Mouse (Mus musculus): ENCODE data around the gene Card10.

Gene Card10

DNA sequence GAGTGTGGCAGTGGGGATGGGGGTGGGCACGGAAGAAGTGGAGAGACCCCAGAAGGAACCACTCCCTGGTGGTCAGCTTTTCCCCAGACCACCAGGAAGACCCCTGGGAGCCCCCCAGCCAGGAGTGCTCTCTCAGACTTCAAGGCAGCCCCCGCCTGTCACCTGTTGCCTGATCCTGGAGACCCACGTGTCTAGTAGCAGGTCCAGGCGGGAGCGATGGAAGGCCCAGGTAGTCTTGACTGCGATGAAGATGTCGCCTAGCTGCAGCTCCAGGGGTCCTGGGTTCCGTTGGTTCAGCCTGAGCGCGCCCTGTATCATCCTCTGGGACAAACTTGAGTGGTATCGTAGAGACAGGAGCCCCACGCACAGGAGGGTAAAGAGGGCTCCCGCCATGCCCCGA, 30.0 kb downstream of the Card10 start:
- DNase-seq (ENCODE audit: low spot score), result no peak

DNA sequence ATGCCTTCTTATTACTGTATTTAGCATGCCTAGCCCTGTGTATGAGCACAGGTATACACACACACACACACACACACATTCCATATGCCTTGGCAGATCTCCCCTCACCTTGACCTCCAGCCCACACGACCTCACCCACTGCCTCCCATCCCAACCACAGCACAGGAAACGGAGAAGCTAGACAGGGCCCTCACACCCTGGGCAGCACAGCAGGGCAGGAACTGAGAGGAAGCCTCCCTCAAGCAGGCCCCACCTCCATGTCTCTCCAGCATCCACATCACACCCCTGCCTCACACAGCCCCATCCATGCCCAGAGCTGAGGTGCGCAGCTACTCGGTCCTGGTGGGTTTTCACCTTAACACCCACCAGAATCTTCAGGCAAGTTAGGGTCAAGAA, 30.5 kb downstream of the Card10 start:
- DNase-seq (ENCODE audit: low spot score), result no peak

DNA sequence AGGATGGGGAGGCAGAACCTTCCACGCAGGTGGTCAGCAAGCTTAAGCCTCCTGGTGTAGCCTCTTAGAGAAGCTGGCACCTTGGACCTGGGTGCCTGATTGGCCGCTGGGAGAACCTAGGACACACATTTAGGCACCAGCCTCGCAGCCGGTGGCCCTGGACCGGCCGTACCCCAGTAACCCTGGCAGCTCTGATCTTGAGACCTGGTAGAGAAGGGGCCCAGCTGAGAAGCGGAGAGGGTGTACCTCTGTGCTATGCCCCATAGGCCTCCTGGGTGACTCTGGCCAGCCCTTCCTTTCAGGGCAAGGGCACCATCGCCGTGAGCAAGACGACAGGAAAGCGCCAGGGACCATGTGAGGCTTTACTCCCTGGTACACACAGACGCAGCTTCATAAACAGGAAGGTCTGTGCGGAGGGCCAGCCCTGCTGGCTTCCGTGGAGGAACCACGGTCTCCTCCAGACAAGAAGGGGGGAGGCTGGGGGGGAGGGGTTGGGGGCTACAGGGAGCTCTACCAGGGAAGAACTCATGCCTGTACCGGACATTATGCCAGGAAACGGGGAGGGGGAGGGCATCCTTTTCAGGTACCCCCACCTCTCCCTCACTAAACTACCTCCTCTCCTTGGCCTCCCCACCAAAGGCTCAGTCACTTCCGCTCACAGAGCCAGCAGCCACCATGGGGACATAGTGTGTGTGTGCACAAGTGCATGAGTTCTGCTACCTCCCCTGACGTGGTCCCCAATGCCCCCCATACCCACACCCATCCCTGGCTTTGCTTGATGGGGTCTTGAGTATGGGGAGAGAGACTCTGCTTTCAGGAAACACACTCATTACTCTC, 31.1 kb downstream of the Card10 start:
- DNase-seq (ENCODE audit: low spot score), result no peak

DNA sequence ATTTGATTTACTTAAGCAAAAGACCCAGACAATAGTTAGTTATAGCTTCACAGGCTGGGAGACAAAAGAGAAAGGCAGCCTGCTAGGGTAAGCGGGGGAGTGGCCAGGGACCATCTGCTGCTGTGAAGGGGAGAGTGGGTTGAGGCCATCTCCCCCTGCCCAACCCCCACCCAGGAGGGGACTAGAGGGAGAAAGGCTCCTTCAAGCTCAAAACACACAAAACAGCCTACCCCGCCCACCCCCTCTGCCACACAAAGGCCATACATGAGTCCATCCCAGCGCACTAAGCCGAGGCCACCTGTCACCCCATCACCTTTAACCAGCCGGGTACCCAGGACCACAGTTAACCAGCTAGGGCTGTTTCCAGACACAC, 31.9 kb downstream of the Card10 start:
- no peak for DNase-seq (ENCODE audit: low spot score)

DNA sequence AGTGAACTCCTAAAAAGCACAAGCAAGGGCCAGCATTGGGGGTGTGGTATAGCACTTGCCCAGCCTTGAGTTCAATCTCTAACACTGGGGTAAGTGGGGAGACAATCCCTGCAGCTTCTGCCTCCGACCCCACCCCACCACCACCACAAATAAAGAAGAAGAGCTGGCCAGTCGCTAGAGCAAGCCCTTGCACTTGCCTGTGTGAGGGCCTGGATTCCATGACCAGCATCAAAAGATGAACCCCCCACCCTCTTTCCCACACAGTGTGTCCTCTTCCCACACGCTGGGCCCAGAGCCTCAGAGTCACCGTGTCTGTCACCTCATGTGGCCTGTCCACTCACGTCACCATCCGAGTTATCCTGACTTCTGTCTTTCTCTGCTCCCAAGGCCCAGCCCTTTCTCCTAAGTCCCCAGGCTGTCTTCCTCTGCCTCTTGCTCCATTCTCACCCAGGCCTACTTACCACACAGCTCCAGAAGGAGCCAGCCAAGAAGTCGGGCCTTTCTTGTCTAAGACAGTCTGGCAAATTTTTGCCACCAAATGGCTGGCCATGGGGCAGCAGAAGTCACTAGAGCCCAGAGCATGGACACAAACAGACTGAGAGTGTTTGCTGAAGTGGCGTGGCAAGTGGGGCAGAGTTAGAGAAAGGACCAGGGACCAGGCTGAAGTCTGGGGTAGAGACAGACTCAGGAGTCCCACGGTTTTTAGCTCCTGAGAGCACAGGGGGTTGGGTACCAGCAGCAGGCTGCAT, 32.4 kb downstream of the Card10 start:
- no peak for DNase-seq (ENCODE audit: low spot score)

DNA sequence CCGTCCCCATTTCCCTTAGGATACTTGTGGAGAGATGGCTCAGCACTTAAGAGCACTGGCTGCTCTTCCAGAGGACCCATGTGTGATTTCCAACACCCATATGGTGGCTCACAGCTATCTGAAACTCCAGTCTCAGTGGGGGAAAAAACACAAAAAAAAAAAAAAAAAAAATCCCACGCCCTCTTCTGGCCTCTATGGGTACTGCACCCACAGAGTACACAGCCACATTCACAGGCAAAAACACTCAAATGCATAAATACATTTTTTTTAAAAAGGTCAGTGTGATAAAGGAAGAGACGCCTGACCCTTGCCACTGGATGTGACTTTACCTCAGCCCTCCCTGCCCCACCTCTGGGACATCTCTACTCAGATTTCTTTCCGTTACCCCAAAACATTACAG, 33.8 kb downstream of the Card10 start:
- no peak for DNase-seq (ENCODE audit: low spot score)

DNA sequence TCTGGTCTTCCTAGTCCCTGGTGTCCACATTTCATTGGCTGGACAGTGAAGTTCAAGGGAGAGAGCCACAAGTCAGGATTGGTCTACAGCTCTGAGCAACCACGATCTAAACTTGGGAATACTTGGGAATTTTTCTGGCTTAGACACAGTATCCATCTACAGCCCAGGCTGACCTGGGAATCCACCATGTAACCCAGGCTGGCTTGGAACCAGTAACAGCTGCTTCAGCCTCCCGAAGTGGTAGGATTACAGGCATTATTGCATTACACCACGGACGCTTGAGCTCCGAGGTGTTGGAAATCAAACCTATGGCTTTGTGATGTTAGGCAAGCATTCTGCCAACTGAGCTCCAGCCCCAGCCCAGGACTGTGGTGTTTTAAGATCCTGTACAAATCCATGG, 39.1 kb downstream of the Card10 start:
- no peak for DNase-seq (ENCODE audit: low spot score)

DNA sequence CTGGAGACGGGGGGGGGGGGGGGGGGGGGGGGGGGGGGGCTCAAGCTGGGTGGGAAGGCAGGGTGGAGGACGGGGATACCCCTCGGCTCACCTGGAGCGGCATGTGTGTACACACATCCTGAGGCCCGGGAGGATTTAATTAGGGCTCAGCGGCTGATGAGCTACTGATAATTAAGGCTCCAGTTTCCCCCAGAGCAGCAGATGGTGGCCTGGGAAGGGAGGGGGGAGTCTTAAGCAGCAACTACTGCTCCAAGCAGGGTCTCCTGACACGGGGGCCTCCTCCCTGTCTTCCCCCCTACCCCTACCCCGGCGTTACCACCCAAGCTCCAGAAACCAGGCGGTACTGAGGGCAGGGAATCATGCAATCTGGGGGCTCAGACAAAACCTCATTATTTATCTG, 39.6 kb downstream of the Card10 start:
- no peak for DNase-seq (ENCODE audit: low spot score)

DNA sequence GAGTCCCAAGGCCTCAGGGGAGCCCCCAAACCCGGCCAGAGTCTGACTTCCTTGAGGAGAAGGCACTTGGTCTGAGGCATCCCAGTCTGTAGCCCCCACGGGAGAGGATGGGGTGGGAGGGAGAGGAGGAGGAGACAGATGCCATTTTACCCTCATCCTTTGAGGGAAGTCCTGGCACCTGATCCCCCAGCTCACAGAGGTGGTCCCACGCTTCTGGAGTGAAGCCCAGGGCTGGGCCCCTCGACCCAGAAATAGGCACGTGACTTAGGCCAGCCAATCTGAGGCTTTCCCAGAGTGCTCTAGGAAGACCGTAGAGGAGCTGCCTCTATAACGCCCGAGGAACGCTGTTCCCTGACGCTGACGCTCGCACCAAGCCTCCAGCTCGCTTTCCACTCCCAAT, 41.7 kb downstream of the Card10 start:
- DNase-seq (ENCODE audit: low spot score), result no peak

DNA sequence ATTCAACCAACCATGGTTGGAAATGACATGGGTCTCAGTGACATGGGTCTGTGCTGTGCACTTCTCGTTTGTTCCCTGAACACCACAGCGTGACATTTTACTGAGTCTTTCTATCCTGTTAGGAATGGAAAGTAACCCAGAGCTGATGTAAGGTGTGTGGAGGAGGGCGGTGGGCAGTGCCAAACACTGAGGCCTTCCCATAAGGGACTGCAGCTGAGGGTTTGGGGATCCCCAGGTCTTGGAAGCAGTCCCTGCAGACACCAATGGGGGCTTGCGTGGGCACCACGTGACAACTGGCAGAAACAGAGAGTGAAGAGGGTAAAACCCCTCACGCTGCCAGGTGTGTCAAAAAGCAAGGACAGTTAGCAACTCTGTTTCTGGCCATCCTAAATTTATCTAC, 44.7 kb downstream of the Card10 start:
- DNase-seq (ENCODE audit: low spot score), result no peak

DNA sequence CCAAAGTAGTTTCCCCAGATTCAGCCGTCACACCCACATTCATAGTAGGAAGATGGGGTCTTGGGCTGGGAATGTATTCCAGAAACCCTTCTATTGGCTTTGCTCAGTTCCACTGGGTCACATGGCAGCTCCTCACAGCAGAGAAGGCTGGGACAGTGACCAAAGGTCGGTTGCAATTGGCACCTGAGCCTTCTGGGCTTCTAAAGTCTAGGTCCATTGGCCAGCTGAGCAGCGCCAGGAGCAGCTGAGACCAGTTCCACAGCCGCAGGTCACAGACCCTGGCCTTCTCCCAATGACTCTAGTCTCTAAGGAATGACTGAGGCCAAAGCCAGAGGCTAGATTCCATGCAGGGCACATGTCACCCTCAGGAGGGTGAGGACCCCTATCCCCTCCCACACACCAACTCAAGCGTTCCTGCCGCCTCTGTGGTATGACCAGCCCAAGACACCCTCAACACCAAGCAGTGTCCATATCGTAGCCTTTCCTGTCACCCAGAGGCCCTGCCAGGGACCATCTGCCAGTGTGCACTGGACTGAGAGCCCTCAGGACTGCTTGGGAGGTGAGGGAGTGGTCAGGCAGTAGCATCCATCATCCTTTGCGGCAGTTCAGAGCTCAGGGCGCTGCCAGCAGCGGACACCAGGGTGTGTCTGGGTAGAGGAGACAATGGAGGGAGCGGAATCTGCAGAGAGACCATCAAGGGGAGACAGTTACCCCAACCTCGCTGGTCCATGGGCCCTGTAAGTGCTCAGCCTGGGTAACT, 46.7 kb downstream of the Card10 start:
- no peak for DNase-seq (ENCODE audit: low spot score)

DNA sequence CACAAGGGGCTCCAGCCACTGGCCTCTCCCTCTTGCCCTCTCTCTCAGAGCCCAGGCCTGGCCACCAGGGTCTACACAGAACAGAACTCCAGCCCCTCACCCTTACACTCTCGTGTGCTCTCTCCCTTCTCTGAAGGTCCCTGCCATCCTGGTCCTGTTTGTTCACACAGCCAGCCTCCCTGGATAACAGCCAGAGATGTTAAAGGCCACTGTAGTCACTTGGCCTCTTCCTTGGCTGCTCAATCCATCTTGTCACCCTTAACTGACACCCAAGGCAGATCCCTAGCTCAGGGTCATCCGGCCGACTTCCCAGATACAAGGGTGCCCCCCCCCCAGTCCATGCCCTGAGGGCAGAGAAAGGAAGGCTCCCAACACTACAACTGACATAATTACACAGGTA, 47.6 kb downstream of the Card10 start:
- no peak for DNase-seq (ENCODE audit: low spot score)

DNA sequence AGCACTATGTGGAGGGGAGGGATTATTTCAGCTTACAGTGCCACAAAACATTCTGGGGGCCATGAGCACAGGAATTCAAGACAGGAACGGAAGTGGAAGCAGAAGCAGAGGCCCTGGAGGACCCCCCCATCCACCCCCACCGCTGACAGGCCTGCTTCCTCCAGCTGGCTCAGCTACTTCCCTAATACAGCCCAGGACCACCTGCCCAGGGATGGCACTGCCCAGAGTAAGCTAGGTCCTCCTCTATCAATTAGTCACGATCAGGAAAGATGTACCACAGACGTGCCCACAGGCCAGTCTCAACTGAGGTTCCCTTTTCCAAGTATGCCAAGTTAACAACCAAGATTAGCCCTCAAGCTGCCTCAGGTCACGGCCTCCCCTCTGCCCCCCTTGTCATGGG, 48.7 kb downstream of the Card10 start:
- DNase-seq (ENCODE audit: low spot score), result no peak

DNA sequence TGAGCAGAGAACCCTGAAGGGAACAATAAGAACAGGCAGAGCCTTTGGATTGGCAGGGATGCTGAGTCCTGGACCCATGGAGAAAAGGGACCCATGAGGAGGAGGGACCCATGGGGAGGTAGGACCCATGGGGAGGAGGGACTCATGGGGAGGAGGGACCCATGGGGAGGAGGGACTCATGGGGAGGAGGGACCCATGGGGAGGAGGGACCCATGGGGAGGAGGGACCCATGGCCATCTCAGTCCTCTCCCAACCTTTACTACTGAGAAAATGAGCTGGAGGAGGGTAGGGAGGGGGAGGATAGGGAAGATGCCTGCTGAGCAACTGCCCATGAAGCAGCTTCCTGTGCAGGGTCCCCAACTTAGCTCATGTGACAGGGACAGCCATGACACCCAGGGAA, 49.9 kb downstream of the Card10 start:
- no peak for DNase-seq (ENCODE audit: low spot score)

DNA sequence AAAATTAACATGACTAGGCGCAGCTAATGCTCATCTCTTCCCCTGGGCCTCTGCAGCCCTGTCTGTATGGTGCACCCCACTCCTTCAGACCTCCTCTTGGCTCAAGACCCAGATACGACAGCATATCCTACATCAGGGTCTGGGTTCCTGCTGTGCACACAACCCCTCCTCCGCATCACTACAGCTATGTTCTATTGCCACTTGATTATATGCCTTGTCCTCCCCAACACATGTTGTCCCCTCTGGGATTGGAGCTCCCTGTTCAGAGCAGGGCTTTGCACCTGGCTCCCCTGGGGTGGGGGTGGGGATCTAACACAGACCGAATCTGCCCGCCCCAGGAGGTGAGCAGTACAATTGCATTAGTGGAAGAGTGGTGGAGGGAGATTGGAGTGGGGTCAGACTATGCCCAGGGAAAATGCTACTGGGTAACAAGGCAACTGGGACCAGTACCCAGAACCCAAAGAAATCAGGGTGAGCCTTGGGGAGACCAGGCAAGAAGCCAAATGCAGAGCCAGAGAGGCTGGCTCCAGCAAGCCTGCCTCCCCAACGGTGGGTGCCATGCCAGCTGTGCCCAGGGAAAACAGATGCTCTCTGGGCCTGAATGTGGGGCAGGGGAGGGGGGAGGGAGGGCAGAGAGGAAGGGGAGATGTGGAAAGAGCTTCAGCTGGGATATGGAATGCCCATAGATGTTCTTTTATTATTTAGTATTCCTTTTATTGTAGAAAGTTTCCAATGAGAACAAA, 52.1 kb downstream of the Card10 start:
- no peak for DNase-seq (ENCODE audit: low spot score)

DNA sequence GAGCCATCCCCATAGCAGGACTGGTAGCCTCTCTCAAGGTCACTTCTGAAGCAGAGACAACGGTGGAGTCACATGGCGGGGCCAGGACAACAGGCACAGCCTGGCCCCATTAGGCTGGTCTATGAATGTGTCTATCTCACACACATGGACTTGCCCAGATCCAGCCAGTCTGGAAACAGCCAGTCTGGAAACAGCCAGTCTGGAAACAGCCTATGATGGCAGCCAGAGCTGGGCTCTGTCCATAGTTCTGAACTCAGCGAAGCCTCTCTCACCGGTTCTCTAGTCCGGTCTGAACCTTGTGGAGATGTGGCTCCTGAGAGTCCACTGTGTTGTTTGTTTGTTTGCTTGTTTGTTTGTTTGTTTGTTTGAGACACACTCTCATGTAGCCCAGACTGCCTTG, 53.0 kb downstream of the Card10 start:
- no peak for DNase-seq (ENCODE audit: low spot score)

DNA sequence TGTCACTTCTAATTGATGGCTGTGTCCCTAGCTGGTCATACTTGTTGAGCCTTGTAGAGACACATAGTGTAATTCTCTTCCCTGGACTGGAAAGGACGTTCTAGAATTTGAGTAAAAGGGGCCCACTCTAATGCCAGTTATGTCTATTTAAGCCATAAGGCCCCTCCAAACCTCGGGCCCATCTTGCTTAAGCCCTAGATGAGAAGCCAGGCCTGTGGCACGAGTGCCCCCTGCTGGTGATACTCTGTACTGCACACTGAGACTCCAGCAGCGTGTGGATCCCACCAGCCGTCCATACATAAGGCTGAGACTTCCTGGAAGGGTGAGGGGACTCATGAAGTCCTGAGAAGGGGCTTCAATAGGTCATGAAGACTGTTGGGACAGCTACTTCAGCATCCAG, 58.6 kb downstream of the Card10 start:
- no peak for DNase-seq (ENCODE audit: low spot score)

DNA sequence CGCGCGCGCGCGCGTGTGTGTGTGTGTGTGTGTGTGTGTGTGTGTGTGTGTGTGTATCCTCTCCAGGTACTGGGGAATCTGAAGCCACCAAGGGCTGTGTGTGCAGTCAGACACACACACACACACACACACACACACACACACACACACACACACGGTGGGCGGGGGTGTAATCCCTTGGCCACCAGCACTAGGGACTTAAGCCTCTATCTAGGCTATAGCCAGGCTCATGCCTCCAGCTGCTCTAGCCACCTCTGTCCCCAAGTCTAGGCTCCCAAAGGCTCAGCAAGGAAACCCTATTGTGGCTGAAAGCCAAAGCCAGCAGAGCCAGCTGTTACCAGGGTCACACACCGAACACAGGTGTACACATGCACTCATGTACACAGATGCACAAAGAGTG, 60.0 kb downstream of the Card10 start:
- no peak for DNase-seq (ENCODE audit: low spot score)

DNA sequence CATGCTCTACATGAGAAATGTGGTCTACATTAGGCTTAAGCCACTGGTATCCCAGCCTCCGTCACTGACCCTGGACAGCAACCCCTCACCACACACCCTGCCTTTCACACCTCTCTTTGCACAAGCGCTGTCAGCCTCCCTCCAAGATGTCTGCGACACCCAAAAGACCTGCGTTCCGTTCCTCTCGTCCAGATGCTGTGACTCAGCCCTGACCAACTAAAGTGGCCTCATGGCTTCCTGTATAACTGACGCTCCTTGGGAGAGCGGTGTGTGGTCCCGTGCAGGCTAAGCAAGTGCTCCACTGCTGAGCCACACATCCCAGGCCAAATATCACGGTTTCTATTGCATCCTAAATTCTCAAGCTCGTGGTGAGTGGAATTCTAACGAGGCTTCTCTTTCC, 62.2 kb downstream of the Card10 start:
- DNase-seq (ENCODE audit: low spot score), result no peak

DNA sequence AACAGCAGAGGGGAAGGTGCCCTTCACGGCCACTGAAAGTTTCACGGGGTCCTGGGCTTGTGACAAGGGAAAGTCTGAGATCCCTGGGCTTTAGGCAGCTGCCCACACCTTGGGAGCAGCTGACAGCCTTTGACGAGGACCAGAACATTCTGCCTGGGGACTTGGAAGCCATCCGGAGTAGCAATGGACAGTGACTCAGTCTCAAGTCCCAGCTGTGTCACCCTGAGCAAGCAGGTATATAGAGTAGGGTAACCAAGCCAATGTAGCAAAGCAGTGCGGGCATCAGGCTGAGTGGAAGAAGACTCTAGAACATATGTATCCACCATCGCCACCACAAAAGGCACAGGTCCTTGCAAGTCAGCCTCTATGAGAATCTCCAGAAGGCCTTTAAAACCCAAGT, 65.7 kb downstream of the Card10 start:
- DNase-seq (ENCODE audit: low spot score), result no peak

DNA sequence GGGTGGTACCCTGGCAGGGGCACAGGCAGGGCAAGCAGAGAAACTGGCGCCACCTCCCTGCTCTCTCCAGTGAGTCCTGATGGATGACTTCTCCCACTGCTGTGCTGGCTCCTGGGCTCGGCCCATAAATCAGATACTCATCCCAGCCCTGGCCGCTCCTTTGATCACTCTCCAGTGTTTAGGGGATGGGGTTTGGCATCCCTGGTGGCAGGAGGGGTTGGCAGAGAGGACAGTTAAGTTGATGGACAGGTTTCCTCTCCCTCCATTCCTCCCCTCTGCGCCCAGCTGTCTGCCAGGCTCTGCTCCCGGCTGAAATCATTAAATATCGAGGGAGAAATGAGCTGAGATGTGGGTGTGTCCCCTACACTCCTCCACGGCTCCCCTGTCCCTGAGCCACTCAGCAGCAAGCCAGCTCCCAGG, 66.2 kb downstream of the Card10 start:
- DNase-seq (ENCODE audit: low spot score), result no peak

DNA sequence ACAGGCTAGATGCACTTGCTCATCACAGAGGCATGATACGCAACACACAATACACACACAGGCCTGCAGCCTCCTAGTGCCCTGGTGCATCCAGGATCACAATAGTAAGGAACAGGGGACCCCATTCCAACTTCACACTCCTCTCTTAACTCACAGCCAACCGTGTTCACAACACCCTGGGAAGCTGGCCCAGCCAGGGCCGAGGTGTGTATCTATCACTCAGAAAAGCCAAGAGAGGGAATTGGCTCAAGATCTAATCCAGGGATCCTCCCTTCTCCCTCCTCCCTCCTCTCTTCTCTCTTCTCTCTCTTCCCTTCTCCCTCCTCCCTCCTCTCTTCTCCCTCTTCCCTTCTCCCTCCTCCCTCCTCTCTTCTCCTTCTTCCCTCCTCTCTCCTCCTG, 66.7 kb downstream of the Card10 start:
- DNase-seq (ENCODE audit: low spot score), result no peak
